Mouse (Mus musculus): ENCODE measurements at regions not wholly inside any gene's neighbourhood (a gene's known extent, or its start where the extent isn't known, plus 50 kb on each side); places are given as distances from the start of the nearest gene placed in this dataset.

GRCm38 (mm10) chr17:82513816-82514215, 701.3 kb upstream of the Pkdcc start:
- Histone ChIP-seq H3K27ac (ENCODE audit: low read length) (no peak overlapping the region), H3K9ac (replicated peaks; ENCODE audit: low read depth, low read length) (no peak overlapping the region), H3K27me3 (replicated peaks; ENCODE audit: control insufficient read depth, insufficient read depth, low read length) (no peaks in the 10 kb centered on the region), H3K4me2 (ENCODE audit: low read length) (no peak overlapping the region), H3K9me3 (ENCODE audit: control insufficient read depth, low read length) (no peaks in the 10 kb centered on the region), H3K4me3 (replicated peaks; ENCODE audit: low read length) (no peak overlapping the region), H3K4me1 (replicated peaks; ENCODE audit: control insufficient read depth, insufficient read depth, low read length) (no peaks in the 10 kb centered on the region), H3K36me3 (ENCODE audit: control insufficient read depth, insufficient read depth) (no peaks in the 10 kb centered on the region)
- WGBS = 86% methylated on average over 2 of the region's 2 CpGs
- ATAC-seq = no peak

- no peaks in the 10 kb centered on the region for H3K27me3 ChIP-seq (replicated peaks; ENCODE audit: control insufficient read depth, insufficient read depth, low read length)
- no peak overlapping the region for H3K4me3 ChIP-seq (replicated peaks; ENCODE audit: low read length)
- WGBS = 86% methylated on average over 3 of the region's 3 CpGs
- no peaks in the 10 kb centered on the region for H3K4me1 ChIP-seq (replicated peaks; ENCODE audit: control insufficient read depth, insufficient read depth, low read length)
- H3K9ac ChIP-seq (replicated peaks; ENCODE audit: low read depth, low read length) = no peak overlapping the region
- no peak overlapping the region for H3K4me2 ChIP-seq (ENCODE audit: low read length)
- no peaks in the 10 kb centered on the region for H3K9me3 ChIP-seq (ENCODE audit: control insufficient read depth, low read length)
- no peak overlapping the region for H3K27ac ChIP-seq (ENCODE audit: low read length)
- H3K36me3 ChIP-seq (ENCODE audit: control insufficient read depth, insufficient read depth) = no peaks in the 10 kb centered on the region
- ATAC-seq = no peak
Observed at GRCm38 (mm10) chr17:82504291-82504690, 710.8 kb upstream of the Pkdcc start.

- Histone ChIP-seq H3K27ac (ENCODE audit: low read length) (no peak overlapping the region), H3K4me2 (ENCODE audit: low read length) (no peak overlapping the region), H3K4me3 (replicated peaks; ENCODE audit: low read length) (no peak overlapping the region), H3K9ac (replicated peaks; ENCODE audit: low read depth, low read length) (no peak overlapping the region), H3K9me3 (ENCODE audit: control insufficient read depth, low read length) (no peaks in the 10 kb centered on the region), H3K36me3 (ENCODE audit: control insufficient read depth, insufficient read depth) (no peaks in the 10 kb centered on the region), H3K27me3 (replicated peaks; ENCODE audit: control insufficient read depth, insufficient read depth, low read length) (no peaks in the 10 kb centered on the region), H3K4me1 (replicated peaks; ENCODE audit: control insufficient read depth, insufficient read depth, low read length) (no peaks in the 10 kb centered on the region)
- 71% methylated on average over 3 of the region's 3 CpGs for WGBS
- no peak for ATAC-seq
Observed at GRCm38 (mm10) chr17:82485544-82485943, 729.5 kb upstream of the Pkdcc start.

GRCm38 (mm10) chr17:82484609-82485008, 730.5 kb upstream of the Pkdcc start:
- Histone ChIP-seq H3K9ac (replicated peaks; ENCODE audit: low read depth, low read length) (no peak overlapping the region), H3K4me1 (replicated peaks; ENCODE audit: control insufficient read depth, insufficient read depth, low read length) (no peaks in the 10 kb centered on the region), H3K4me2 (ENCODE audit: low read length) (no peak overlapping the region), H3K27ac (ENCODE audit: low read length) (no peak overlapping the region), H3K27me3 (replicated peaks; ENCODE audit: control insufficient read depth, insufficient read depth, low read length) (no peaks in the 10 kb centered on the region), H3K4me3 (replicated peaks; ENCODE audit: low read length) (no peak overlapping the region), H3K9me3 (ENCODE audit: control insufficient read depth, low read length) (no peaks in the 10 kb centered on the region), H3K36me3 (ENCODE audit: control insufficient read depth, insufficient read depth) (no peaks in the 10 kb centered on the region)
- WGBS = 95% methylated on average over 6 of the region's 6 CpGs
- no peak for ATAC-seq

- Histone ChIP-seq H3K27me3 (replicated peaks; ENCODE audit: control insufficient read depth, insufficient read depth, low read length) (no peaks in the 10 kb centered on the region), H3K4me3 (replicated peaks; ENCODE audit: low read length) (no peak overlapping the region), H3K9me3 (ENCODE audit: control insufficient read depth, low read length) (no peaks in the 10 kb centered on the region), H3K36me3 (ENCODE audit: control insufficient read depth, insufficient read depth) (no peaks in the 10 kb centered on the region), H3K9ac (replicated peaks; ENCODE audit: low read depth, low read length) (no peak overlapping the region), H3K27ac (ENCODE audit: low read length) (no peak overlapping the region), H3K4me1 (replicated peaks; ENCODE audit: control insufficient read depth, insufficient read depth, low read length) (0 out of 2 replicates have a peak, but pooled peaks cover 2% of the 10 kb centered on the region), H3K4me2 (ENCODE audit: low read length) (no peak overlapping the region)
- ATAC-seq = no peak
- WGBS = 82% methylated on average over 5 of the region's 5 CpGs
Observed at GRCm38 (mm10) chr17:82457972-82458371, 719.8 kb upstream of the Slc8a1 start.

GRCm38 (mm10) chr17:82453847-82454246, 715.7 kb upstream of the Slc8a1 start:
- ATAC-seq = peak; percentile 26; the same call in 1 of the 2 replicates
- H3K36me3 ChIP-seq (ENCODE audit: control insufficient read depth, insufficient read depth) = no peaks in the 10 kb centered on the region
- H3K9me3 ChIP-seq (ENCODE audit: control insufficient read depth, low read length) = no peaks in the 10 kb centered on the region
- H3K4me3 ChIP-seq (replicated peaks; ENCODE audit: low read length) = no peak overlapping the region
- H3K27ac ChIP-seq (ENCODE audit: low read length) = no peak overlapping the region
- H3K4me2 ChIP-seq (ENCODE audit: low read length) = no peak overlapping the region
- 24% methylated on average over 1 of the region's 1 CpGs for WGBS
- H3K4me1 ChIP-seq (replicated peaks; ENCODE audit: control insufficient read depth, insufficient read depth, low read length) = 0 out of 2 replicates have a peak, but pooled peaks cover 2% of the 10 kb centered on the region
- no peak overlapping the region for H3K9ac ChIP-seq (replicated peaks; ENCODE audit: low read depth, low read length)
- no peaks in the 10 kb centered on the region for H3K27me3 ChIP-seq (replicated peaks; ENCODE audit: control insufficient read depth, insufficient read depth, low read length)

GRCm38 (mm10) chr17:82439105-82439504, 700.9 kb upstream of the Slc8a1 start:
- no peaks in the 10 kb centered on the region for H3K27me3 ChIP-seq (replicated peaks; ENCODE audit: control insufficient read depth, insufficient read depth, low read length)
- no peak for ATAC-seq
- no peak overlapping the region for H3K4me2 ChIP-seq (ENCODE audit: low read length)
- 93% methylated on average over 3 of the region's 3 CpGs for WGBS
- no peaks in the 10 kb centered on the region for H3K36me3 ChIP-seq (ENCODE audit: control insufficient read depth, insufficient read depth)
- no peak overlapping the region for H3K27ac ChIP-seq (ENCODE audit: low read length)
- no peak overlapping the region for H3K4me3 ChIP-seq (replicated peaks; ENCODE audit: low read length)
- no peaks in the 10 kb centered on the region for H3K9me3 ChIP-seq (ENCODE audit: control insufficient read depth, low read length)
- no peaks in the 10 kb centered on the region for H3K4me1 ChIP-seq (replicated peaks; ENCODE audit: control insufficient read depth, insufficient read depth, low read length)
- no peak overlapping the region for H3K9ac ChIP-seq (replicated peaks; ENCODE audit: low read depth, low read length)

- WGBS = 78% methylated on average over 3 of the region's 3 CpGs
- no peak overlapping the region for H3K27ac ChIP-seq (ENCODE audit: low read length)
- no peak overlapping the region for H3K4me2 ChIP-seq (ENCODE audit: low read length)
- H3K9ac ChIP-seq (replicated peaks; ENCODE audit: low read depth, low read length) = no peak overlapping the region
- H3K4me1 ChIP-seq (replicated peaks; ENCODE audit: control insufficient read depth, insufficient read depth, low read length) = no peaks in the 10 kb centered on the region
- no peak overlapping the region for H3K4me3 ChIP-seq (replicated peaks; ENCODE audit: low read length)
- H3K27me3 ChIP-seq (replicated peaks; ENCODE audit: control insufficient read depth, insufficient read depth, low read length) = no peaks in the 10 kb centered on the region
- ATAC-seq = no peak
- H3K36me3 ChIP-seq (ENCODE audit: control insufficient read depth, insufficient read depth) = no peaks in the 10 kb centered on the region
- no peaks in the 10 kb centered on the region for H3K9me3 ChIP-seq (ENCODE audit: control insufficient read depth, low read length)
Observed at GRCm38 (mm10) chr17:82437206-82437605, 699.0 kb upstream of the Slc8a1 start.

GRCm38 (mm10) chr17:82432678-82433077, 694.5 kb upstream of the Slc8a1 start:
- Histone ChIP-seq H3K9ac (replicated peaks; ENCODE audit: low read depth, low read length) (no peak overlapping the region), H3K9me3 (ENCODE audit: control insufficient read depth, low read length) (no peaks in the 10 kb centered on the region), H3K36me3 (ENCODE audit: control insufficient read depth, insufficient read depth) (no peaks in the 10 kb centered on the region), H3K4me1 (replicated peaks; ENCODE audit: control insufficient read depth, insufficient read depth, low read length) (no peaks in the 10 kb centered on the region), H3K27ac (ENCODE audit: low read length) (no peak overlapping the region), H3K4me2 (ENCODE audit: low read length) (no peak overlapping the region), H3K27me3 (replicated peaks; ENCODE audit: control insufficient read depth, insufficient read depth, low read length) (no peaks in the 10 kb centered on the region), H3K4me3 (replicated peaks; ENCODE audit: low read length) (no peak overlapping the region)
- no peak for ATAC-seq
- WGBS = 39% methylated on average over 3 of the region's 3 CpGs

- Histone ChIP-seq H3K27ac (ENCODE audit: low read length) (no peak overlapping the region), H3K27me3 (replicated peaks; ENCODE audit: control insufficient read depth, insufficient read depth, low read length) (no peaks in the 10 kb centered on the region), H3K9me3 (ENCODE audit: control insufficient read depth, low read length) (no peaks in the 10 kb centered on the region), H3K9ac (replicated peaks; ENCODE audit: low read depth, low read length) (no peak overlapping the region), H3K4me3 (replicated peaks; ENCODE audit: low read length) (no peak overlapping the region), H3K36me3 (ENCODE audit: control insufficient read depth, insufficient read depth) (no peaks in the 10 kb centered on the region), H3K4me2 (ENCODE audit: low read length) (no peak overlapping the region), H3K4me1 (replicated peaks; ENCODE audit: control insufficient read depth, insufficient read depth, low read length) (no peaks in the 10 kb centered on the region)
- 86% methylated on average over 2 of the region's 2 CpGs for WGBS
- no peak for ATAC-seq
Observed at GRCm38 (mm10) chr17:82408296-82408695, 670.1 kb upstream of the Slc8a1 start.
